Mouse (Mus musculus) right cerebral cortex, adult 18-20 months (tissue): ENCODE measurements around the gene Jak3.

ENCODE experiments used
- DNase-seq: peaks from one replicate; pipeline ENCODE4 v3.0.0; 2022; ENCODE audit warnings: mixed read lengths

The Jak3 gene

DNA sequence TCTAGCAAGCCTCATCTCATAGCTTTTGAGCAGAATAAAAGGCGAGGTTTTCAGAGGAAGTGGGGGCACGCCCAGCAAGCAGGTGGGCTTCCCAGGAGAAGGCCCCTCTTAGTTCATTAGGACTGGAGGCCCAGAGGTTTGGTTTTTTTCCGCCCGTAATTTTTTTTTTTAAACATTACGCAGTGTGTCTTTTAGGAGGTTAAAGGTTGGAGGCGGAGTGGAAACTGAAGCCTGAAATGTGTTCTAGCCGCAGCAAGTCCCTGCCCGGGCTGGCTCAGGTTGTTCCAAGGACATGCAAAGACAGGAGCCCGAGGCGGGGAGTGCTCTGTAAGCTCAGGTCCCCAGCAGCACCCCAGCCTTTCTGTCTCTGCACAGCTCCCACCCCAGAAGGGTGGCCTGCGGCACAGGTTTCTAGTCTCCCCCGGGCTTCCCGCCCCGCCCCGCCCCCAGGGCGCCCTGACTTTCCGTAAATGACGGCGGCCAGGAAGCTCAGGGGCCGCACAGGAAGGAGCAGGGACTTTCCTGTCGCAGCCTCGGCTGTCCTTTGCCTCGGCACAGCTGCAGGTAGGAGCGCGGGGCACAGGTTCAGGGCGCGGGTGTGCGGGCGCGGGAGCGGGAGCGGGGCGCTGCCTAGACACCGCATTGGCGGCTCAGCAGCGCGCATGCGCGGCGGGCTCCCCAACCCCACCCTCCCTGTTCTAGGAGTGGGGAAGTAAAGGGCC lies at the start of gene Jak3:
Gene Jak3, plus strand, starts transcription at position 277 of the 722 bp plus-strand sequence.
- peak; percentile 55 for DNase-seq

DNA sequence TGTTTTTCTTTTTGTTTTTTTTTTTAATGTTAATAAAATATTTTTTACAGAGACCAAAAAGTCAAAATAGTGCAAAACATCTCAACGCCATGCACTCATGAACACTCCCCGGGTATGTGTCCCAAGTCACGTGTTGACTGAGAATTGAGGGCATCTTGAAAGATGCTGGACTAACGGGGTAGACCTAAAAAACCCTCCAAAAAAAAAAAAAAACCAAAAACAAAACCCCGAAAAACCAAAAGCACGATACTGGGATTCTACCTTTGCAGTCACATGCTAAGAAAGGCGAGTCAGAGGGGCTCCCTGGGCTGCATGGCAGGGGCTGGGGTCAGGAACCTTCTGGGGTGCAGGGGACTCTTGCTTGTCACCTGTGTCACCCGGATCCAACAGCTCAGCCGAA lies 49.3 kb upstream of the Jak3 start:
- DNase-seq, result no peak

DNA sequence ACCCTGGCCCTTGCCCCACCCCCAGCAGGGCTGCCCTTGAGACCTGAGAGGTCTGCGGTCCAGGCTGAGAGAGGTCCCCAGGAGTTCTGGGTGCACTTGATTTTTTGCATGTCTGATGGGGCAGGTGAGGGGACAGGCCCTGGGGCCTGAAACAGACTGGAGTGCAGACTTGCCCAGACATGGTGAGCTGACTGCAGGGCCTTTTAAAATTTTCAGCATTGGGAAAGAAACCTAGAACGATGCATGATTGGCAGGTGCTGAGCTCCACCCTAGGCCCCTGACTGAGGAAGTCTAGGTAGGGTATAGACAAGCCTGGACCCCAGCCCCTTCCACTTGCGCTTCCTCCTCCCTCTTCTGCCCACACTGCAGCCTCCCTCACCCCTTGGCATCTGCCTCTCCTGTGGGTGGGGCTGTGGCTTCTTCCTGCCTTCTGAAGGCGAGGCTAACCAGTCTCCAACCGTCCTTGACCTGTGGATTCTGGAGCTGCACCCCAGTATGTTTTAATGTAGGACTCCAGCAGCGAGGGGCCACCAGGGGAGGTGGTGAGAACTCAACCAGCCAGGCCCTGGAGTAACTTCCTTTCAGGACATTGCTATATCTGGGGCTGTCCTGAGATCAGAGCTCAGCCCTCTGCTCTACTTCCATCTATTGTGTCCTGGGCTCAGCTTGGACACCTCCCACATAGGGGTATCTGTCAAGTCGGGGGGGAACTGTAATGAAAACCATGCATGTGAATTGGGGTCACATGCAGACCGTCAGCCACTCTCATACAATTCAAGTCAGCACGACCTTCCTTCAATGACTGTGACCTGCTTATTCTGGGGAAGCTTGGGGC lies 48.6 kb upstream of the Jak3 start:
- DNase-seq, result no peak

DNA sequence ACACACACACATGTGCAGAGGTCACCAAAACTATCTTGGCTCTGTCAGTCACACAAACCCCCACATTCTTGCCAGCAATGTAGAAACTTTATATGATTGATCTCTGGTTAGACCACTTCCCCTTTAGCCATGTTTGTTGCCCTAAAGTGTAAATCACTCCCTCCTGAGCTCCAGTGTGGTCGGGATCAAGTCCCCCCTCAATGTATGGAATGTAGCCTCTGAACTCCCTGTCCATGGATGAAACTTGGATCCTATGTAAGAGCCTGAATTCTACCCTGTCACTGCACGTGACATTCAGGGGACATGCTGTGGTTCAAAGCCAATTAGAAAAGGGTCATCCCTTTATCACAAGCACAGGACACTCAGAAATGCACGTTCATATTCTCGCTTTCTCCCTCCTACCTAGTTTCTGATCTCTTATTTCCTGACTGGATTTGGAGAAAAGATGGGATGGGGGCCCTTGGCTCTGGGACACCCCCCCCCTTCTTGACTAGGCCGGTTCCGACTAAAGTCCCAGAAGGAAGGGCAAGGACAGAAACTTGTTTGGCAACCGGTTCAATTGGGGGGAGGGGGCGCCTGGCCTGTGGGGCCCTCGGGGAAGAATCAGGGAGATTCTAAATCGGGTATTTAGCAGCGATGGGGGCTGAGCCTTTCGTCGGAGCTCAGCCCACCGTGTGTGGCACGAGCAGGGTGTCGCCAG lies 47.5 kb upstream of the Jak3 start:
- DNase-seq, result no peak

DNA sequence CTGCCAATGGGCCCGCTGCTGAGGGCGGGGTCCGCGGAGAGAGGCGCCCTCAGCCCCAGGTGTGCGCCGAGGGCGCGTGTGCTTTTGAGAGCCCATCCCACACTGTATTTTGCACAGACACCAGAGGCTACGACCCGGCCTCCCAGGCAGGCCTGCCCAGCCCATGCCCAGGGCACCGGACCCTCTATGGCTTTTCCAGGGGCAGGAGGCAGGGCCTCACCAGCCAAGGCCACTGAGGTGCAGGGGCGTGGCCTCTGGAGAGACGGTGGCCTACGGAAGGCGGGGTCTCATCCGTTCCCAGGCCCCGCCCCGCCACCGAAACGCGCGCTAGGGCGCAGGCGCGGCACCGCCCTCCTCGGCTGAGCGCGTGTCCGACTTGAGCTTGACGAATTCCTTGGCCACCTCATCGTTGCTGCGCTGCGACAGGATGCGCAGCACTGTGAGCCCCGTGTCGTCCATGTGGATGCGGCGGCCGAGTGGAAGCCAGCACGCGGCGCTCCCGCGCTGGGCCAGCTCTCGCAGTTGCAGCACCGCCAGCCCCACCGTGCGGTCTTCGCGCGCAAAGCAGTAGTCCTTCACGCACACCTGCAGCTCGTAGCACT lies 46.9 kb upstream of the Jak3 start:
- DNase-seq, result peak; percentile 90

DNA sequence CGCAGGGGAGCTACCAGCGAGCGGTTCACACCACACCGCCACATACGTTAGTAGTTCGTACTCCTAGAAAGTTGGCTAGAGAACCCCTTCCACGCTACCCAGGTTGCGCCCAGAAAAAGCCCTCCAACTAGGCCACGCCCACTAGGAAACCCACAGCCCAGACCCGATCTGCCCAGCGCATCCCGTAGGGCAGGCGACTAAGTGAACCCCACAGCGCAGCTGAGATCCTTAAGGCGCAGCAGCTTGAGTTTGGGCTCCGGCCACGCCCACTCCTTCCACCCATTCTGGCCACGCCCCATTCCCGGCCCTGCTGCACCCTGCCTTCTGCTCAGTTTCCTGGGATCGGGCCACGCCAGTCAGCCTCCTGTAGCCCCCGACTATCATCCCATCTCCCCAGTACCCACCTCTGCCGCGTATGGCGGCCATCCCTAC lies 46.3 kb upstream of the Jak3 start:
- DNase-seq, result no peak

DNA sequence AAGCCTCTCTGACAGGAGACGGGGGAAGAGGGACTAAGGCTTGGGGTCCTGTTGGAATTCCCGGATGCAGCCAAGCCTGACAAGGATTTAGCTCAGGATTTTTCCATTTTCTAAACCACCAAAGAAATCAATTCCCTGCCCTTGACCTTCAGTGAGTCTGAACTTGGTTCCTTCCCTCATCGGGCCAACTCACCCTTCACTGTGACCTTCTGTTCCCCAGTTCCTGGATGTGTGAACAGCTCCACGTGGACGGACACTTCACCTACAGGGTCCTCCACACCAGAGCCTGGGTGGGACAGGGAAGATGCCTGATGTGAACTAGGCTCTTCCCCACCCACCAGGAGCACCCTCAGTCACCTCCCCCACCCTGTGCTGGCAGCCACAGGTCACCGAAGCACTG lies 45.3 kb upstream of the Jak3 start:
- DNase-seq, result no peak

DNA sequence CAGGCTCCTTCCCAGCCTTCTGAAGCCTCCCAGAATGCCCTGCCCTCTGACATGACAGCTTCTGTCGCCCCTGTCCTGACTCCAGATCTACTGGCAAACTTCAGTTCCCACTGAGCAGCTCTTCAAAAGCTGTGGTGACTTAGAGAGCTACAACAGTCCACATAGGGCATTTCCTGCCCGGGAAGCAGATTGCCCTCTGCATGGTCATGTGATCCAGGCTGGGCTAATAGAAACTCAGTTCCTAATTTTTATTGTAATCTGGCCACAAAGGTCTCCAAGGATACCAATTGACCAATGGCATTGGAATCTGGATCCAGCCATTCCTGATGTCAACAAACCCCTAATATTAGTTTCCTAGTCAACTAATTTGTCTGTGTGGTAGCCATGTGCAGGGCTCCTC lies 44.2 kb upstream of the Jak3 start:
- no peak for DNase-seq

DNA sequence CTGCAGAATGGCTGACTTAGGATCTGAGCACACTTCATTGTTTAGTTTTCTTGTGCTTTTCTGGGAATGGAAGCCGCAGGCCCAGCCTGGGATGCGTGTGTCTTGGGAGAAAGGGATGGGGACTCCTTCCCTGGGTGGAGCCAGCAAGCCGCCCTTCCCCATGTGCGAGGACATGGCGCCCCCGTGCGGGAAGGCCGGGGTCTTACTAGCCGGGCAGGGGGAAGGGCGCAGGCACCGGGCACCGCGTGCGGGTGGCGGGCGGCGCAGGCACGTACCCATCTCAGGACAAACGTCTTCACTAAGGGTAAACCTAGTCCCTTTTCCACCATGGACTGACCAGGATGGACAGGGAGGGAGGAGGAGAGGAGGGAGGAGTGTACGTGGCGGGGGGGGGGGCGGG lies 42.9 kb upstream of the Jak3 start:
- no peak for DNase-seq

DNA sequence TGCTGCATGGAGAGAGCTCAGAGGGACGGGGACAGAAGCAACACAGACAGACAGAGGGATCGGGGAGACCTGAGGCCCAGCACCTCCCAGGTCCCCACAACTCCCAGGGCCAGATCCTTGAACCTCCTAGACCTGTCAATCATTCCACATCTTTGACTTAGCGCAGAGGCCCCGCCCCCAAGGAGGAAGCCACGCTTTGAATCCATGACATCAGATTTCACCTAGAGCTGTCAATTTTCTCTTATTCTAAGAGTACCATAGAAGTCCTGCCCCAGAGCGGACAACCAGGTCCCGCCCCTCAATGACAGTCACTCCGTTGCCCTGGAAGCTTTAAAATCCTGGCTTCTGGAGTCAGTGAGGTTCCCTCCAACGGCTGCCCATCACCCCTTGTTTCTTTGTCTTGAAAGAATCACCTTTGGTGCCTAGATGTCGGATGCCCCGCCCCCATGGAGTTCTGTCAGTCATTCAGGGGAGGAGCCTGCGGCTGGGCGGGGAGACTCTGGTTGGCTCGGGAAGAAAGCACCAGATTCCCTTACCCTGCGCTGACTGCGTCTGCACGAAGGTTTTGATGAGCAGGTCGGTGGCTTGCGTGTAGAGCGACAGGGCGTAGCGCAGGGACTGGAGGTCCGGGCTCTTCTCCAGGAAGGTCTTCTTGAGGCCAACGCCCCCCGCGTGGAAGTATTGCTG lies 42.0 kb upstream of the Jak3 start:
- DNase-seq, result no peak

DNA sequence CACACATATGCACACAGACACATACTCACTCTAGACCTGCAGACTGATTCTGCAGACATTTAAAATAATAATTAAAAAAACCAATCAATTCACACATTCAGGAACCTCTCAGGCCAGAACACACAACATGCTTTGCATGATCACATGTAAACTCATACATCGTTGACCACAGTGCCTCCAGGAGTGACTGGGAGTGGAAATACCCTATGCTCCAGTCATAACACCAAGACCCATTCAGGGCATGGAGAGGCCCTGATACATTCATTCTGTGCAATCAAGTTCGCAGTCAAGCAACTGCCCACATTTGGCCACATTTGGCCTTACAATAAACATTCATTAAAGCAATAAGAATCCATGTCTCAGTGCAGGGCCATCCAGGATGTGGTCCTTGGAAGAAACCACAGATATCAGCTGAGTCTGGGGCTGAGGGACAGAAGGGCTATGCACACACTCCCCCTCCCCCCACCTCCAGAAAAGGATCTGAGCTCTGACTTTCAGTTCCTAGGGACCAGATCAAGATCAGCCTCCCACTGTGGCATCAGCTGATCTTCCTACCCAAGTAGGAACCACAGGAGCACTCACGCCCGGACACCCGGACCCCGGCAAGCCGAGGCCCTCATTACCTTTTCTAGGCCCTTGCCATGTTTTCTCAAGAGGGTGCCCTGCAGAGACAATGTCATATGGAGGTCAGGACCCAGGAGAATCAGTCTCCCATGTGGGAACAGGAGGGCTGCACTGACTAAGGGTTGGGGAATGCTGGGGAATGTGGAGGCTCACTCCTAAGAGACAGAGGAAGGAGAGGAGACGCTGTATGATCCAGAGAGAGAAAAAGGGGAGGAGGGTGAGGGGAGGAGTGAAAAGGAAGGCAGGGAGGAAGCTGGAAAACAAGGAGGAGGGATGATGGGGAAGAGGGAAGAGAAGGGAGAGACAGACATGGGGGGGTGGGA lies 38.7 kb upstream of the Jak3 start:
- no peak for DNase-seq

DNA sequence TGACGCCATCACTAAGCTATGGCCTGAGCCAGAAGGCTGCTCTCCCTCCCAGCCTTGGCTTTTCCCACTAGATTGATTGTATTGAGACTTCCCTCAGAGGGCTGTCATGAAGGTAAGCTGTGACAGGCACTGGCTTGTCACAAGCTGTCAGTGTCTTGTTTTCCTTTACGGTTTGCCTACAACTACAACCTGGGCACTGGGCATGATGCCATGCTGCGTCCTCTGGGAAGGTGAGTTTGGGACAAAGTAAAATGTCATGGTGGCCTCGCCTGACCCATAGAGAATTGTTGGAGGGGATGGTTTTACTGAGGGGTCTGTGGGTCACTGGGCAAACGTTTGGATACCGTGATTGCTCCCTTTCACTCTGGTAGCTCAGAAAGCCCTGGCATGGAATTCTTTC lies 37.8 kb upstream of the Jak3 start:
- no peak for DNase-seq

DNA sequence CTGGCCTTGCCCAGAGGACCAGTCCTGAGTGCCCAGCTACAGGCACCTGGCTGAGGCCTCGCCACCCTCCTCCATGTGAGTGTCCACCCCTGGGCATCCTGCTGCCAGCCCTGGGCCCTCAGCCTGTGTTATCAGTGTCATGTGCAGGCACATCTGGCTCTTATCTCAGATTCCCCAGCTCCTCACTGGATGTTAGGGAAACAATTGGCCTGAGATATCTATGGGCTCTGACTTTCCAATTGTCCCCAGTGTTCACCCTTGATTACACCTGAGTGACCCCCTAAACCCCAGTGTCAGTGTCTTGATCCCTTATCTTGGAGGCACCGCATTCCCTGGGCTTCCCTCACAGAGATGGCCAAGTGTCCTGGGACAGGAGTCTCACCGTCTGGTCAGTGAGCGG lies 36.8 kb upstream of the Jak3 start:
- no peak for DNase-seq

DNA sequence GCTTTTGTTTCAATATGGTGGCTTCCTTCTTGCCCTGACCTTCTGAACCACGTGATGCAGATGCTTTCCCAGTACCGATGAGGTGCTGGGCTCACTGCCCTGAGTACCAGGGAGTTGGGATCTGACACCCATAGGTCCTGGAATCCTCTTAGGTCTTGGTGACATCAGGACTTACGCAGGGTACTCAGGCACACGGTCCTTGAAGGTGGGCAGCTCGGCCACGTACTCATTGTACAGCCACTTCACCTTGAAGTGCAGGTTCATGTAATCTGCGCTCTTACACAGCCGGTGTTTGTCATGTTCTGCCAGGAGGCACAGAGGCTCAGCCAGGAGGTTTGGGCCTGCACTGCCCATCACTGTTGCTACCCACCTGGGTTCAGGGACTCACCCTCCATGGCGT lies 30.6 kb upstream of the Jak3 start:
- DNase-seq, result no peak

DNA sequence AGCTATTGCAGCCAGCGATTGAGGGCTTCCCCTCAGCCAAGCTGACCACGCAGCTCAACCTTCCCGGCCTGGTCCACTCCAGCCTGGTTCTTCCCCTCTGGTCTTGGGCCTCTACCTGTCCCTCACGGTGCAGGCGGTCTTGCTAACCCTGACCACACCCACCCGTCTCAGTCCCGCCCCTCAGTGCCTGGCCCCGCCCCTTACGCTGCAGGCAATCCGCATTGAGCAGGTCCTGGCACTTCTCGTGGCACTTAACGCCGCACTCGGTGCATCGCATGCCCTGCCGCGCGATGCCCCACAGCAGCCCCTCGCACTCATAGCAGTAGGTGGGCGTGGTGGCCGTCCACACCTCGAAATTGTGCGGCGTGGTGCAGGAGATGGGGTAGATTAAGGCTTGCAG lies 21.5 kb upstream of the Jak3 start:
- no peak for DNase-seq

DNA sequence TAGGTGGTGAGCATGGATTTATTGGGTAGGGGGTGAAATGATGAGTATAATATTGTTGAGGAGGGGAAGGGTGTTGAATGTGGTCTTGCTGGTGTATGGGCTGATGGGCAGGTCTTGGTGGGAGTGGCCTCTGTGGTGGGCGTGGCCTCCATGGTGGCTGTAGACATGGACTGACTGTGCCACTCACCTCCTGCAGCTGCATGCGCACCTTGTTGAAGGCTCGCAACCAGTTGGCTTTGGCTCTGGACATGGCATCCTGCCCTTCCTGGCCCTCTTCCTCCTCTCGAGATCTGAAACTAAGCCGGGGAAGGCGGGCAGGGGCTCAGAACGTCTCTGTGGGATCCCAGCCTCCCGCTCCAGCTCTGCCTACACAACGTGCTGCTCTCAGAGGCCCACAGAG lies 18.3 kb upstream of the Jak3 start:
- no peak for DNase-seq

DNA sequence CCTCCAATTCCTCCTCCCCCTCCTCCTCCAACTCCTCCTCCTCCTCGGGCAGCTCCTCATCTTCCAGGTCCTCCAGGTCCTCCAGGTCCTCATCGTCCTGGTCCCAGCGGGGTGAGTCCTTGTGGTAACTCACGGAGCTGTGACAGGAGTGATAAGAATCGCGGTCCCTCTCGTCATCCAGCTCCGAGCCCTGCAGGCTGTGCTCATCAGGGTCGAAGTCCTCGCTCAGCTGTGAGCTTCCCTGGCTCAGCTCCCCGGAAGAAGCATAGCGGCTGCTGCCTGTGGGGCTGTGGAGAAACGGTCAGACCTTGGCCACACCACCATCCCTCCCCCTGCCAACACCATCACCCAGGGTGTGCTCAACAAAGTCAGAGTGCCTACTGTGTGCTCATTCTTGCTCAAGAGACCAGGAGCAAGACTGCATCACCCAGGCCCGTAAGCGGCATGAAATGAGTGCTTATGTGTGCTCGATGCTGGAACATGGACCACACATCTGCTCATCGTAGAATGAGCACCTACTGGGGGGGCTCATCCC lies 17.5 kb upstream of the Jak3 start:
- DNase-seq, result no peak

DNA sequence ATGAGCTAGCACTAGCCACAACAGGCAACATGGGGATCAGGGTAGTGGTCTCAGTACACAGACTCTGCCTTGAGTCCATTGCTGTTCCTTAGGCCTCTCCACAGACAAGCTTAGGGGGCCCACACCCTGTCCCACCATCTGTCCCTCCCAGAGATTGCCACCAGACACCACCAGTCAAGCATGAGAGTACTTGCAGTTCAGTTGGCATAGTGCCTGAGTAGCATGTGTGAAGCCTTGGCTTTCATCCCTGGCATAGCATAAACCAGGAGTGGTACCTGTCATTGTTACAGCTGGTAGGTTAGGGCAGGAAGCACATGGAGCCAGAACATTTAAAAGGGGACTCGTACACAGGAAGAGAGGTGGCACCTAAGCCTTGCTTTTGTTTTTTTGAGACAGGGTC lies 16.3 kb upstream of the Jak3 start:
- no peak for DNase-seq

DNA sequence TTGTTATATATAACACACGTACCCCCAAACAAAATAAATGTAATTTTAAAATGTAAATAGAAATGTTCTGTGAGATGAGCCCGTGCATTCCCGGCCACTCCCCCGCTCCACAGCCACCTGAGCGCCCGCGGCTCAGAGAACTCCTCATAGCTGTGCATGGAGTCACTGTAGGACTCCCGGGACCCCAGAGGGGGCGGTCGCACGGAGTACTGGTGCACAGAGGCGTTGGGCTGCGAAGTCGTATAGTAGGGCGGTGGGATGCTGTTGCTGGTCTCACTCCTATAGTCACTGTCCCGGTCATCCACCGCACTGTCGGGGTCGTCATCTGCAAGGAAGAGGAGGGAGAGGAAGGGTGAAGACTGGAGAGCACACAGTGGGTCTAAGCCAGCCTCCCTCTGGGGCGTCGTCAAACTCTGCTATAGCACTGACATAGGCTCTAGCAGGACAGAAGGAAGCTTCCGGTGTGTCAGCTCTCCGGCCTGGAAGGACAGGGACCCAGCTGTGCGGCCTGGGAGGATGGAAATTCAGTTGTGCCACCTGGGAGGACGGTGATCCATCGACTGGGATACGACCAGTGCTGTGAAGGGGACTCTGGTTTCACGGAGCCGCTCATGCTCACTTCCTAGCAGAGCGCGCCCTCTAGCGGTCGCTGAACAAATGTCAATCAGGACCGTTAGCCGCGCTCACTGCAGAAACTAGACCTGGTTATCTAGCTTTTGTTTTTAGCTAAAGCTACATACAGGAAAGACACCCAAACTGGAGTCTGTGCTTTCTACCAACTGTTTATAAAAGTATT lies 15.6 kb upstream of the Jak3 start:
- DNase-seq, result peak; percentile 86

DNA sequence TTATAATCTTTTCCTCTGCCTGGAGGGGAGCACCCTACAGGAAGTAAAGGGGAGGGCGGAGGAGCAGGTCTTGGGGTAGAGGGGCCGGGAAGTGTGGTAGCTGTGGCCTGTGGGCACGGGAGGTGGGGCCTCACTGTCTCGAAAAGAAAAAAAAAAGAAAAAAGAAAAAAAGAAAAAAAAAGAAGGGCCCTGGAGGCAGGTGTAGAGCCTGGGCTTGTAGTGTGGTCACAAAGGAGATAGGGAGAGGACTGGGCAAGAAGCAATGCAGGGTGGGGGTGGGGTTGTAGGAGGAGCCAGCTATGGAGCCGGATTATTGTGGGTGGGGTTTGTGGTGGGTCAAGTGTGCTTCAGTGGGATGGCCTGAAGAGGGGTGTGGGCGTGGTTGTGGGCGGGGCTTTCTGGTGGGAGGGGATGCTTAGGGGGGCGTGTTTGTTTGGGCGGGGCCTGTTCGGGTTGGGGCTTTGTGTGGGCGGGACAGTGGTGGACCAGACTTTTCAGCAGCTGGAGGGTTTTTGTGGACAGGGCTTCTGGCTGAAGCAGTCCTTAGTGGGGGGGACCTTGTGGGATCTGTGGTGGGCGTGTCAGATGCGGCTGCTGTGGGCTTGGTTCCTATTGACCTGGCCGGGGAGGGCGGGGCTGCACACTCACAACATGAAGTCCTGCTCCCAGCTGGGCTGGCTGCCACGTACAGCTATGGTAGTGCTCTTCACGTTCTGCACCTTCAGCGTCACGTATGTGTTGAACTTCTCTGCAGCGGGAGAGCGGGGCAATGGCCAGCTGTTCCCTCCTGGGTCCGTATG lies 10.6 kb upstream of the Jak3 start:
- no peak for DNase-seq
